Mouse (Mus musculus) cerebellum, adult (tissue): ENCODE results near the gene Cdh13.

Experiments
- ATAC-seq: cut with Nextera tagmentation; 2 replicates; pipeline ENCODE4 v1.9.2; 2017; ENCODE audit warnings: mild to moderate bottlenecking, moderate library complexity, mixed read lengths; ENCODE audit not compliant: insufficient number of reproducible peaks, low FRiP score, low TSS enrichment

Cdh13 gene

GRCm38 (mm10) chr8:118852861-118853260 is 569.3 kb downstream of the Cdh13 start:
- ATAC-seq, result no peak

GRCm38 (mm10) chr8:118854656-118855055 is 571.1 kb downstream of the Cdh13 start:
- no peak for ATAC-seq

- no peak for ATAC-seq
These were observed 582.8 kb downstream of the Cdh13 start for GRCm38 (mm10) chr8:118866332-118866731.

- ATAC-seq, result no peak
These were observed 587.2 kb downstream of the Cdh13 start for GRCm38 (mm10) chr8:118870711-118871110.

- ATAC-seq, result peak; percentile 91
These were observed 596.6 kb downstream of the Cdh13 start for GRCm38 (mm10) chr8:118879939-118880825.

- no peak for ATAC-seq
These were observed 600.8 kb downstream of the Cdh13 start for GRCm38 (mm10) chr8:118884296-118884695.

- ATAC-seq, result no peak
These were observed 601.5 kb downstream of the Cdh13 start for GRCm38 (mm10) chr8:118884988-118885387.

GRCm38 (mm10) chr8:118902402-118902801 is 618.9 kb downstream of the Cdh13 start:
- ATAC-seq, result no peak

- no peak for ATAC-seq
These were observed 633.0 kb downstream of the Cdh13 start for GRCm38 (mm10) chr8:118916513-118916912.

- no peak for ATAC-seq
These were observed 653.9 kb downstream of the Cdh13 start for GRCm38 (mm10) chr8:118937412-118937811.

GRCm38 (mm10) chr8:118938025-118938424 is 654.5 kb downstream of the Cdh13 start:
- ATAC-seq, result no peak

- ATAC-seq, result no peak
These were observed 668.5 kb downstream of the Cdh13 start for GRCm38 (mm10) chr8:118951766-118952741.

- ATAC-seq, result no peak
These were observed 672.6 kb downstream of the Cdh13 start for GRCm38 (mm10) chr8:118956109-118956508.

- ATAC-seq, result peak; percentile 85
These were observed 678.5 kb downstream of the Cdh13 start for GRCm38 (mm10) chr8:118961877-118962545.

- no peak for ATAC-seq
These were observed 681.7 kb downstream of the Cdh13 start for GRCm38 (mm10) chr8:118965101-118965840.

- no peak for ATAC-seq
These were observed 685.4 kb downstream of the Cdh13 start for GRCm38 (mm10) chr8:118968896-118969295.

- peak; percentile 82 for ATAC-seq
These were observed 696.3 kb downstream of the Cdh13 start for GRCm38 (mm10) chr8:118979800-118980199.

- no peak for ATAC-seq
These were observed 700.2 kb downstream of the Cdh13 start for GRCm38 (mm10) chr8:118983724-118984123.

- no peak for ATAC-seq
These were observed 703.3 kb downstream of the Cdh13 start for GRCm38 (mm10) chr8:118986796-118987195.
